Mouse (Mus musculus) kidney, adult 2 months (tissue): ENCODE results near the gene Mrps27.

Experiments
- CTCF ChIP-seq: fragments of 200-500 bp; conservative IDR thresholded peaks from 2 replicates; pipeline ENCODE4 v1.5.1; 2011; ENCODE audit warnings: low read depth, mild to moderate bottlenecking, control low read depth, low read length, moderate library complexity, mixed read lengths; ENCODE audit not compliant: insufficient read depth, insufficient read length
- POLR2A ChIP-seq: fragments of 200-500 bp; IDR thresholded peaks from one replicate; pipeline ENCODE4 v1.6.1; 2011; ENCODE audit warnings: low read depth, low read length, control low read depth

GRCm38 (mm10) chr13:99351596-99351995 lies 7.0 kb downstream of the Mrps27 start:
- no peak for TF ChIP-seq CTCF
- no peak for TF ChIP-seq POLR2A
